Mouse (Mus musculus) forebrain, embryonic 14.5 days (tissue): ENCODE measurements at regions not wholly inside any gene's neighbourhood (a gene's known extent, or its start where the extent isn't known, plus 50 kb on each side); places are given as distances from the start of the nearest gene placed in this dataset.

Experiments used
- ATAC-seq: fragments of 200-750 bp; cut with Nextera tagmentation; 2 replicates; pipeline ENCODE4 v1.8.0; 2017; ENCODE audit warnings: mild to moderate bottlenecking, moderate library complexity
- DNase-seq: peaks from one replicate; pipeline ENCODE4 v3.0.0-alpha.2; 2015; ENCODE audit warnings: low spot score
- H3K27ac ChIP-seq: fragments of 300-500 bp; sonication (generic); 2 replicates; pipeline ENCODE4 v1.5.1; 2014; ENCODE audit warnings: low read depth, mild to moderate bottlenecking, control low read depth, low read length, moderate library complexity
- H3K27me3 ChIP-seq: fragments of 300-500 bp; sonication (generic); replicated peaks from 2 replicates; pipeline ENCODE4 v1.6.1; 2014; ENCODE audit warnings: low read length, control low read depth, mixed read lengths; ENCODE audit not compliant: control insufficient read depth, insufficient read depth
- H3K36me3 ChIP-seq: fragments of 300-500 bp; sonication (generic); 2 replicates; pipeline ENCODE4 v1.6.1; 2014; ENCODE audit warnings: low read length, control low read depth; ENCODE audit not compliant: control insufficient read depth, insufficient read depth
- H3K4me1 ChIP-seq: fragments of 300-500 bp; sonication (generic); 2 replicates; pipeline ENCODE4 v1.6.1; 2014; ENCODE audit warnings: antibody characterized with exemption, low read length, control low read depth; ENCODE audit not compliant: control insufficient read depth, insufficient read depth
- H3K4me2 ChIP-seq: fragments of 300-500 bp; sonication (generic); 2 replicates; pipeline ENCODE4 v1.6.1; 2014; ENCODE audit warnings: mild to moderate bottlenecking, control low read depth, low read length
- H3K4me3 ChIP-seq: fragments of 300-500 bp; sonication (generic); 2 replicates; pipeline ENCODE4 v1.5.1; 2014; ENCODE audit warnings: low read depth, low read length, control low read depth
- H3K9ac ChIP-seq: fragments of 300-500 bp; sonication (generic); 2 replicates; pipeline ENCODE4 v1.6.1; 2014; ENCODE audit warnings: mild to moderate bottlenecking, low read length, control low read depth, moderate library complexity
- H3K9me3 ChIP-seq: fragments of 300-500 bp; sonication (generic); replicated peaks from 2 replicates; pipeline ENCODE4 v1.6.1; 2016; ENCODE audit warnings: low read length, control low read depth, mixed read lengths; ENCODE audit not compliant: control insufficient read depth
- WGBS: fragments of 180-500 bp; shearing (Covaris S2); extraction: QIAGEN DNeasy Blood & Tissue Kit; methylation state at CpG from one replicate; pipeline ENCODE4 v1.1.7; 2014; 5-methylcytosine and 5-hydroxymethylcytosine counted together

DNA sequence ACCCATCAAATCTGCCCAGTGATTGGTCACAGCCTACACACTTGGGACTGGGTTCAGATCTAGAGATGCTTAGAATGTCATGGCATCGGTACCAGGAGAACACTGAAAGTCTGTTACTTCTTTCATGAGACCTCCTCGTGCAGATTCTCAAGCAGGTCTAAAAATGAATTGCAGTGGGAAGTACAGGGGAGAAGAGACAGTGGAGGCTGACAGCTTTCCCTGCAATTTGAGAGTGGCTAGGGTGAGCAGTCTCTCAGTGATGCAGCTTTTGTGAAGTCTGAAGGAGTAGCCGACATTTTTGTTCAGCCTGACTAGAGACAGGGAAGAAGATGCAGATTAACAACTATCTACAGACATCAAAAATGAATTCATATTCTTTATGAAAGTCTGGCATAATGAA is 112.5 kb downstream of the Fam198b start:
- no peak overlapping the region for H3K27ac ChIP-seq
- H3K4me2 ChIP-seq, result no peak overlapping the region
- DNase-seq (no peak), ATAC-seq (no peak)
- H3K9me3 ChIP-seq, result no peaks in the 10 kb centered on the region
- H3K9ac ChIP-seq, result no peak overlapping the region
- no peaks in the 10 kb centered on the region for H3K27me3 ChIP-seq
- 82% methylated on average over 3 of the region's 3 CpGs for WGBS
- H3K36me3 ChIP-seq, result no peaks in the 10 kb centered on the region
- H3K4me3 ChIP-seq, result no peak overlapping the region
- H3K4me1 ChIP-seq, result no peaks in the 10 kb centered on the region

DNA sequence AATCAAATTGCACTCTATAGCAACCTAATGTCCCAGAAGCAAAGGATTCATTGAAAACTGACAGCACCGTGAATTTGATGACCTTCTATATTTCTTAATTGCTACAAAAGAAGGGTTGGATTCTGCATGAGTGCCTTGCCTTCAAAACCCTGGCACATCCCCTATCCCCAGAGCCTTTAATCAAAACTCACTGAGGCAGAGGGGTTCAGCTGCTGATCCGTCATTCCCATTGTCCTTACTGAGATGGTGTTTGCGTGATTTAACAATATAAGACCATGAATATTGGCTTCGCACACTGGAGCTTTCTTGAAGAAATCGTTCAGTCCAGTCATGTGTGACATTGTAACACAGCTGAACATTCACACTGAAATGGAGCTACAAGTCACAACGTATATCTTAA is 118.0 kb downstream of the Fam198b start:
- WGBS, result 24% methylated on average over 6 of the region's 6 CpGs
- Histone ChIP-seq H3K9ac (no peak overlapping the region), H3K27me3 (no peaks in the 10 kb centered on the region), H3K4me2 (no peak overlapping the region), H3K4me1 (no peaks in the 10 kb centered on the region), H3K36me3 (no peaks in the 10 kb centered on the region), H3K4me3 (no peak overlapping the region), H3K27ac (no peak overlapping the region), H3K9me3 (no peaks in the 10 kb centered on the region)
- DNase-seq, result peak; percentile 39
- ATAC-seq, result peak; percentile 61

DNA sequence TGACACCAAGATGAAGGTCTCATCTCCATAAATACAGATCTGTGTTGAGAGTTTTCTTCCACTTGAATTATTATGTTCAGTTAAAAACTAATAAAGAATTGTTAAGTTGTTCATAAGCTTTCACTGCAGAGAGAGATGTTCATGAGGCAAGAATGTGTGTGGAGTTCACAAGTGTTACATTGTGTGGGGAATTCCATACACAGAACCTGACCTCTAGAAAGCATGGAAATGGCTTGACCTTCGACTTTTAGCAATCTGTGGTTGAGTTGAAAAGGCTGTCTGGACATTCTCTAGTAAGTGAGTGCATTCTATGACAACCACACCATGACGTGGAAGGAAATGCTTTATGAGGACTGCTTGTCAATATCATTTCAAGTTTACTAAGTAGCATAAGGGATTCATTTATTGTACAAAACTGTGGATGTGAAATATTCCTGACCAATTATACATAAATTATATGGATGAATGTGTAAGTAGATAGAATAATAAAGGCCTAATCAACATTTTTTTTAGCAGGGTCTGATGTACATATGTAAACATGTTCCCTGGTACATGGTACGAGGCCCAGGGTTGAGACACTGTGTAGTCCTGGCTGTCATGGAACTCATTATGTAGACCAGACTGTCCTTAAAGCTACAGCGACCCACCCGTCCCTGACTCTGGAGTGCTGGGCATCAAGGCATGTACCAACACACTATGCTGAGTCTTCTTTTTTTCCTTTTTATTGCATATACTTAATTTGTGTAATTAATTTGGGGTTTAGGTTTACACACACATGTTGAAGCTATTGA is 119.2 kb downstream of the Fam198b start:
- 85% methylated on average over 5 of the region's 5 CpGs for WGBS
- Histone ChIP-seq H3K4me3 (no peak overlapping the region), H3K36me3 (no peaks in the 10 kb centered on the region), H3K4me2 (no peak overlapping the region), H3K9me3 (no peaks in the 10 kb centered on the region), H3K27me3 (no peaks in the 10 kb centered on the region), H3K9ac (no peak overlapping the region), H3K27ac (no peak overlapping the region), H3K4me1 (no peaks in the 10 kb centered on the region)
- ATAC-seq, result no peak
- no peak for DNase-seq

DNA sequence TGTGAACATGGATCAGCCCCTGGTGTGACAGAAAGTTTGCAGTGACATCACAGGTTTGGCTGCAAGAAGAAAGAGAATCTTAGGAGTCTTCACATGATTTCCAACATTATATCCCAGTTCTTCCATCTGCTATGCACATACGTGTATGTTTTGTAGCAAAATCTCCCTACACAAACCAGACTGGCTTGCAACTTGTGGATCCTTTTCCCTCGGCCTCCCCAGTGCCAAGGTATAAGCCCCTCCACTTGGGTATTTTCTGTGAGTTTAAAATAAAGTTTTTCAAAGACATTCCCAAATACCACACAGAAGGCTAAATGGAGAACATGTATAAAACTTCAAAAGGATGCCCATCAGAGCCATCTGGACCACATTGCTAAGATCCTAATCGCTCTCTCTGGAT is 120.2 kb downstream of the Fam198b start:
- Histone ChIP-seq H3K4me2 (no peak overlapping the region), H3K27me3 (no peaks in the 10 kb centered on the region), H3K36me3 (no peaks in the 10 kb centered on the region), H3K9me3 (no peaks in the 10 kb centered on the region), H3K4me1 (no peaks in the 10 kb centered on the region), H3K27ac (no peak overlapping the region), H3K4me3 (no peak overlapping the region), H3K9ac (no peak overlapping the region)
- ATAC-seq (0 out of 2 replicates have a peak, but pooled peaks have one; percentile 38), DNase-seq (no peak)
- 87% methylated on average over 3 of the region's 3 CpGs for WGBS

DNA sequence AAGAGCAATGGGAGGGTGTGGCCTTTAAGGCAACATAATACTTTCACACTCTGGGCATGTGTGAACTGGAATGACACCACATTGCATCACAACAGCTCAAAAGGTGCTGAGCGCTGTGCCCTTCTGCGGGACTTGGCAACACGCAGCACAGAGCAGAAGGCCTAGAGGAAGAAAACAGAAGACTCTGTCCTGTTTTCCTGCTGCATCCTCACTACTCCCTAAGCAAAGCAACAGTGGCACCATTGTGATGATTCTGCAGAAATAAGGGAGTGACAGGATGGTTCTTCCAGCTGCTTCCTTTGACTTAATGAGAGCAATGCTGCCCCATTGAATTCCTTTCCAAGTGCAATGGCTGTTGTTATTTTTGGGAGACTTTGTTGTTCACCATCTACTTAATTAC is 120.6 kb downstream of the Fam198b start:
- Histone ChIP-seq H3K4me3 (no peak overlapping the region), H3K27ac (no peak overlapping the region), H3K9ac (no peak overlapping the region), H3K27me3 (no peaks in the 10 kb centered on the region), H3K4me2 (no peak overlapping the region), H3K36me3 (no peaks in the 10 kb centered on the region), H3K4me1 (no peaks in the 10 kb centered on the region), H3K9me3 (no peaks in the 10 kb centered on the region)
- ATAC-seq, result peak; percentile 27; the same call in 1 of the 2 replicates
- WGBS, result 92% methylated on average over 3 of the region's 3 CpGs
- no peak for DNase-seq

DNA sequence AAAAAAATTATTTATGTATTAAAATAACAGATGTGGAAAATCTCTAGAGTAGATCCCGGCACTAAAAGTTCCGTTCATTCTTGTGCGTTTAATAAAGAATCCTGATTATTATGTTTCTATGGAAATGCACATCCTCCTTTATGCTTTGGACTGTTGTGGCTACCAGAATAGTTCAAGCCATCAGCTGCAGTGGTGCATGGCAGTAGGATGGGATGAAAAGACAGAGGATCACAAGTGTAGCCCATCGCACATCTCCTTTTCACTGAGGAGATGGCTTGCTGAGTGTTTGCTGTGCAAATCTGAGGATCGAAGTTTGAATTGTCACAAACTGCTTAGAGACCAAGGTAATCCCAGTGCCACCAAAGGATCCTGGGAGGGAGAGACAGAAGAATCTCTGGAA is 121.0 kb downstream of the Fam198b start:
- no peak overlapping the region for H3K27ac ChIP-seq
- H3K36me3 ChIP-seq, result no peaks in the 10 kb centered on the region
- no peaks in the 10 kb centered on the region for H3K27me3 ChIP-seq
- H3K9me3 ChIP-seq, result no peaks in the 10 kb centered on the region
- H3K4me2 ChIP-seq, result no peak overlapping the region
- no peak overlapping the region for H3K9ac ChIP-seq
- DNase-seq (no peak), ATAC-seq (no peak)
- WGBS, result 95% methylated on average over 5 of the region's 5 CpGs
- H3K4me1 ChIP-seq, result no peaks in the 10 kb centered on the region
- no peak overlapping the region for H3K4me3 ChIP-seq

DNA sequence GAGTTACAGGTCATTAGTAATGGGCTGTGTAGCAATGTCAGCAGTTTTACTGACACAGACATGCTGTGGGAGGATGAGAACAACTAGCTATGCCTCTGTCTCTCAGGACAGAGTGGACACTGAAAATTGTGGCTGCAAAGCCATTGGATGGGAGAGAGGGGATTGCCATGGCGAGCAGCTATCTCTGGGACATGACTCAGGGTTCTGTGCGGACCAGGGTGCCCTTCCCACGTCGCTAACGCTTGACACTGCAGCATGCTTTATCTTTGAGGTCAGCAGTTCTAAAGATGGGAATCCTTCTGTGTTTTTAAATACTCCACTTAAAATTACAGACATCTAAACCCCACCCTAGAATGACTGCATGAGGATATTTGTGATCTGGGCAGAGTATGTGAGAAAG is 121.9 kb downstream of the Fam198b start:
- no peak overlapping the region for H3K9ac ChIP-seq
- H3K4me3 ChIP-seq, result no peak overlapping the region
- no peak for DNase-seq
- H3K9me3 ChIP-seq, result no peaks in the 10 kb centered on the region
- H3K27me3 ChIP-seq, result no peaks in the 10 kb centered on the region
- H3K4me2 ChIP-seq, result no peak overlapping the region
- ATAC-seq, result no peak
- no peak overlapping the region for H3K27ac ChIP-seq
- no peaks in the 10 kb centered on the region for H3K36me3 ChIP-seq
- 91% methylated on average over 5 of the region's 5 CpGs for WGBS
- H3K4me1 ChIP-seq, result no peaks in the 10 kb centered on the region

DNA sequence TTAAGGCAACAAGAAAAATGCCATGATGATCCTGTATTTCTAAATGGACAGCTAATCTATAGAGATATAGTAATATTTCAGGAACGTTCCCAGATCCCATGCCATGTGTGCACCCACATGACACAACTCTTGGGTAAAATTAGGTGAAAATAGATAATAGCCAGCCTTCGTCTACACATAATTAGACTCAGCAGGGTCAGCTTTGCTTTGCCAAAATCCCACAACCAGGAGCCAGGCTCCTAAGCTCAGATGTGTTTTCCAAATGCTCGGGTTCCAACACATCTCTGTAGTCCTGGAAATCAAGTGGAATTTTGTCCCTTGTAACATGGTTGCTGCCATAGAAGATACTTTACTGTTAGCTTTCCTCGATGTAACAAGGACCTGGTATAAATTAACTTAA is 122.7 kb downstream of the Fam198b start:
- H3K4me2 ChIP-seq, result no peak overlapping the region
- H3K4me3 ChIP-seq, result no peak overlapping the region
- ATAC-seq (no peak), DNase-seq (no peak)
- no peaks in the 10 kb centered on the region for H3K9me3 ChIP-seq
- H3K27me3 ChIP-seq, result no peaks in the 10 kb centered on the region
- H3K27ac ChIP-seq, result no peak overlapping the region
- H3K4me1 ChIP-seq, result no peaks in the 10 kb centered on the region
- H3K9ac ChIP-seq, result no peak overlapping the region
- H3K36me3 ChIP-seq, result no peaks in the 10 kb centered on the region
- 80% methylated on average over 4 of the region's 4 CpGs for WGBS

DNA sequence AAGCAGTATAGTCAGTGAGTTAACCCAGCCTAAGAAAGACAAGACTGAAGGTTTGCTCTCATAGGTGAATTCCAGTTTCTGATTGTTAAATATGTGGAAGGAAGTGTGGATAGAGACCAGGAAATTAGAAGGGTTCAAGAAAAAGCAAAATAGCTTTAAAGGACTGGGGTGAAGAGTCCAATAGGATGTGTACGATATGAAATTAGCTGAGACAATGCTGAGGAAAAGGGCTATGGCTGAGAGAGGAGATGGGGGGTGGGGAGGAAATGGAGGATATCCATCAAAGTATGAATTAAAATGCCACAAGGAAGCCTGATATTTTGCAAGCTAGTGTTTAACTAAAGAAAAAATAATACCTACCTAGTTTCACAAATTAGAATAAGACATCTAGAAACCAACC is 124.9 kb downstream of the Fam198b start:
- ATAC-seq, result no peak
- H3K9ac ChIP-seq, result no peak overlapping the region
- WGBS, result 88% methylated on average over 1 of the region's 1 CpGs
- no peak overlapping the region for H3K4me3 ChIP-seq
- H3K4me1 ChIP-seq, result no peaks in the 10 kb centered on the region
- H3K36me3 ChIP-seq, result no peaks in the 10 kb centered on the region
- DNase-seq, result no peak
- H3K4me2 ChIP-seq, result no peak overlapping the region
- no peaks in the 10 kb centered on the region for H3K27me3 ChIP-seq
- H3K27ac ChIP-seq, result no peak overlapping the region
- no peaks in the 10 kb centered on the region for H3K9me3 ChIP-seq
